Mouse (Mus musculus): ENCODE results near the gene Vmn1r16. TPM values are rescaled to one million over a fixed set of nuclear protein-coding genes. Genes with fewer than 3 reads are reported as not detected.

The Vmn1r16 gene
- not detected for polyA plus RNA-seq (2017; shearing (Covaris generic))

DNA sequence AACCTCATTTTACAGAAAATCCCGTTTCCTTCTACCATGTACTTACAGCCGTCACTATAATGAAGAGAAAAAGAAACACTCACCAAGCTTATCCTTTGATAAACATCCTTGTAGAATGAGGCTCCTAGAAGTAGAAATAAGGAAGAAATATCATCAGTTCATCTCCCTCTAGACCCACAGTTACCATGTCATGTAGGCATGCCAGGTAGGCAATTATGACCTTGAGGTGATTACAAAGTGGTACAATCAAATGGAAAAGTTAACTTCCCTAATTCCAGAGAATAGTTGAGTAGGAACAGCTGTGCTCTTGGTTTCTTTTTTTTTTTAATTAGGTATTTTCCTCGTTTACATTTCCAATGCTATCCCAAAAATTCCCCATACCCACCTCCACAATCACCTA, at the start of gene Vmn1r16:
Vmn1r16 (minus strand) TSS at position 101 of the 400 bp plus-strand sequence.

DNA sequence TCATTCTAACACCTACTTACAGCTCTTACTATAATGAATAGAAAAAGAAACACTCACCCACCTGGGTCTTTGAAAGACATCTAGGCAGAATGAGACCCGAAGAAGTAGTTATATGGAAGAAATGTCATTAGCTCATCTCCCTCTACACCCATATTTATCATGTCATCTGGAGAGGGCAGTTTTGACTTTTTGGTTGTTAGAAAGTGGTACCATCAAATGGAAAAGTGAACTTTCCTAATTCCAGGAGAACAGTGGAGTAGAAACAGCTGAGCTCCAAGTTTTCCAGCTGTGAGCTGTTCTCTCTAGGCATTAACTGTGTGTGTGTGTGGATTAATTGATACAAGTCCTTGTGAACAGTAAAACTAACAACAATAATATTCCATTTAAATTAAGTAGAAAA, 34.3 kb upstream of the Vmn1r16 start, which contains the start of gene Vmn1r17:
Vmn1r17 (minus strand) TSS at position 101 of the 400 bp plus-strand sequence.

Other genes with a start within 250 kb of the Vmn1r16 start
- gene Vmn1r10, start 220.0 kb downstream of the Vmn1r16 start, polyA plus RNA-seq (2017; shearing (Covaris generic)) = not detected
- gene Vmn1r11, start 196.0 kb downstream of the Vmn1r16 start, polyA plus RNA-seq (2017; shearing (Covaris generic)) = not detected
- 0.04 TPM for gene Vmn1r12, start 172.6 kb downstream of the Vmn1r16 start, polyA plus RNA-seq (2017; shearing (Covaris generic))
- 0.21 TPM for gene Vmn1r13, start 126.2 kb downstream of the Vmn1r16 start, polyA plus RNA-seq (2017; shearing (Covaris generic))
- not detected for gene Vmn1r14, start 97.8 kb downstream of the Vmn1r16 start, polyA plus RNA-seq (2017; shearing (Covaris generic))
- not detected for gene Vmn1r15, start 71.5 kb downstream of the Vmn1r16 start, polyA plus RNA-seq (2017; shearing (Covaris generic))
- gene Vmn1r17, start 34.2 kb upstream of the Vmn1r16 start, polyA plus RNA-seq (2017; shearing (Covaris generic)) = not detected
- gene Vmn1r18, start 66.3 kb upstream of the Vmn1r16 start, polyA plus RNA-seq (2017; shearing (Covaris generic)) = not detected
- not detected for gene Vmn1r19, start 74.3 kb upstream of the Vmn1r16 start, polyA plus RNA-seq (2017; shearing (Covaris generic))
- not detected for gene Vmn1r20, start 99.4 kb upstream of the Vmn1r16 start, polyA plus RNA-seq (2017; shearing (Covaris generic))
- gene Ppm1k, start 206.0 kb upstream of the Vmn1r16 start, polyA plus RNA-seq (2017; shearing (Covaris generic)) = 21.3 TPM